Mouse (Mus musculus): Measurements from ENCODE around the gene Ppp4r1. TPM values are rescaled to one million over a fixed set of nuclear protein-coding genes. Genes with fewer than 3 reads are reported as not detected.

Ppp4r1 gene
- total and polyA plus RNA-seq, 2 experiments from 2014 or later: 28.7 to 59.2 TPM

DNA sequence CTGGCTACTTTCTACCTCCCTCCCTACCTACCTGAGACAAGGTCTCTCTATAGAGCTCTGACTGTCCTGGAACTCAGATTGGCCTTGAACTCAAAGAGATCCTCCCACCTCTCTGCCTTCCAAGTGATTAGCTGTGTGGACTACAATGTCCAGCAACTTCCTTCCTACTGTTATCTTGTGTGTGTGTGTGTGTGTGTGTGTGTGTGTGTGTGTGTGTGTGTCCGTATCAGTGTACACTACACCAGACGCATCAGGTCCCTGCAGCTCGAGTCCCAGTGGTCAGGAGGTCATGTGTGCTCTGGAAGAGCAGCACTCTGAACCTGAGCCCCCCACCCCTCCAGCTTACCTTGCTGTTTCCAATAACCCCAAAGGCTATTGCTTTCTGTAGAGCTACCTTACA is 83.8 kb downstream of the Ppp4r1 start:
- WGBS: 75% methylated on average over 3 of the region's 3 CpGs
- ATAC-seq: no peak
- H3K4me2 ChIP-seq (ENCODE audit: low read depth): no peak overlapping the region
- no peak for DNase-seq
- no peaks in the 10 kb centered on the region for H3K27me3 ChIP-seq (ENCODE audit: insufficient read depth, low read length)
- no peak for TF ChIP-seq CTCF (IDR thresholded peaks at IDR 0.05; ENCODE audit: low read depth)
- H3K9me3 ChIP-seq (ENCODE audit: low read length): no peaks in the 10 kb centered on the region
- H3K27ac ChIP-seq (ENCODE audit: low read depth, low read length): no peak overlapping the region
- H3K36me3 ChIP-seq (ENCODE audit: insufficient read depth): peaks cover 15% of the 10 kb centered on the region
- no peak overlapping the region for H3K9ac ChIP-seq
- no peak overlapping the region for H3K4me3 ChIP-seq (ENCODE audit: low read depth, low read length)
- no peaks in the 10 kb centered on the region for H3K4me1 ChIP-seq (ENCODE audit: insufficient read depth)

- Histone ChIP-seq H3K27ac (ENCODE audit: low read depth, low read length) (no peak overlapping the region), H3K4me2 (ENCODE audit: low read depth) (no peak overlapping the region), H3K9me3 (ENCODE audit: low read length) (no peaks in the 10 kb centered on the region), H3K4me1 (ENCODE audit: insufficient read depth) (no peaks in the 10 kb centered on the region; the same call in 1 of the 2 replicates), H3K9ac (no peak overlapping the region), H3K36me3 (ENCODE audit: insufficient read depth) (peaks cover 14% of the 10 kb centered on the region), H3K27me3 (ENCODE audit: insufficient read depth, low read length) (no peaks in the 10 kb centered on the region), H3K4me3 (ENCODE audit: low read depth, low read length) (no peak overlapping the region)
- 86% methylated on average over 5 of the region's 5 CpGs for WGBS
- DNase-seq (no peak), ATAC-seq (no peak)
- no peak for TF ChIP-seq CTCF (IDR thresholded peaks at IDR 0.05; ENCODE audit: low read depth)
These were observed 85.6 kb downstream of the Ppp4r1 start for GRCm38 (mm10) chr17:65867996-65868395.

GRCm38 (mm10) chr17:65869720-65870119 is 87.3 kb downstream of the Ppp4r1 start:
- no peak overlapping the region for H3K4me3 ChIP-seq (ENCODE audit: low read depth, low read length)
- H3K4me1 ChIP-seq (ENCODE audit: insufficient read depth): no peaks in the 10 kb centered on the region; the same call in 1 of the 2 replicates
- WGBS: 92% methylated on average over 10 of the region's 10 CpGs
- TF ChIP-seq CTCF (IDR thresholded peaks at IDR 0.05; ENCODE audit: low read depth): no peak
- H3K27ac ChIP-seq (ENCODE audit: low read depth, low read length): no peak overlapping the region
- no peaks in the 10 kb centered on the region for H3K27me3 ChIP-seq (ENCODE audit: insufficient read depth, low read length)
- no peaks in the 10 kb centered on the region for H3K9me3 ChIP-seq (ENCODE audit: low read length)
- ATAC-seq (no peak), DNase-seq (no peak)
- no peak overlapping the region for H3K4me2 ChIP-seq (ENCODE audit: low read depth)
- no peak overlapping the region for H3K9ac ChIP-seq
- H3K36me3 ChIP-seq (ENCODE audit: insufficient read depth): peaks cover 4% of the 10 kb centered on the region; the same call in 1 of the 2 replicates

DNA sequence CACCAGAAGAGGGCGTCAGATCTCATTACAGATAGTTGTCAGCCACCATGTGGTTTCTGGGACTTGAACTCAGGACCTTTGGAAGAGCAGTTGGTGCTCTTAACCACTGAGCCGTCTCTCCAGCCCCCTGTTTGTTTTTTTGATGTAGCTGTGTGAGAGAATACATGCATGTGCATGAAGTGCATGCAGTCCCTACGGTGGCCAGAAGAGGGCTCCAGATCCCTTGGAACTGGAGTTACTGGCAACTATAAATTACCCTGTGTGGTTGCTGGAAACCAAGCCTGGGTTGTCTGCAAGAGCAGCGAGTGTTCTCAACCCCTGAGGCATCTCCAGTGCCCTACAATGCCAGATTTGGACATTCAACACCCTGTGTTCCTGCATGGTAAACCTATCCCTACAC is 87.8 kb downstream of the Ppp4r1 start:
- no peak overlapping the region for H3K4me2 ChIP-seq (ENCODE audit: low read depth)
- DNase-seq (peak; percentile 65), ATAC-seq (peak; percentile 50; the same call in 1 of the 2 replicates)
- H3K36me3 ChIP-seq (ENCODE audit: insufficient read depth): peaks cover 4% of the 10 kb centered on the region; the same call in 1 of the 2 replicates
- H3K9me3 ChIP-seq (ENCODE audit: low read length): no peaks in the 10 kb centered on the region
- H3K27me3 ChIP-seq (ENCODE audit: insufficient read depth, low read length): no peaks in the 10 kb centered on the region
- no peaks in the 10 kb centered on the region; the same call in 1 of the 2 replicates for H3K4me1 ChIP-seq (ENCODE audit: insufficient read depth)
- H3K9ac ChIP-seq: no peak overlapping the region
- peak; percentile 71 for TF ChIP-seq CTCF (IDR thresholded peaks at IDR 0.05; ENCODE audit: low read depth)
- 36% methylated on average over 4 of the region's 4 CpGs for WGBS
- H3K4me3 ChIP-seq (ENCODE audit: low read depth, low read length): no peak overlapping the region
- no peak overlapping the region for H3K27ac ChIP-seq (ENCODE audit: low read depth, low read length)

- H3K4me2 ChIP-seq (ENCODE audit: low read depth): no peak overlapping the region
- ATAC-seq (no peak), DNase-seq (no peak)
- H3K27ac ChIP-seq (ENCODE audit: low read depth, low read length): no peak overlapping the region
- no peaks in the 10 kb centered on the region; the same call in 1 of the 2 replicates for H3K4me1 ChIP-seq (ENCODE audit: insufficient read depth)
- WGBS: 18% methylated on average over 5 of the region's 5 CpGs
- no peaks in the 10 kb centered on the region for H3K36me3 ChIP-seq (ENCODE audit: insufficient read depth)
- H3K4me3 ChIP-seq (ENCODE audit: low read depth, low read length): no peak overlapping the region
- H3K9me3 ChIP-seq (ENCODE audit: low read length): no peaks in the 10 kb centered on the region
- no peaks in the 10 kb centered on the region for H3K27me3 ChIP-seq (ENCODE audit: insufficient read depth, low read length)
- TF ChIP-seq CTCF (IDR thresholded peaks at IDR 0.05; ENCODE audit: low read depth): no peak
- no peak overlapping the region for H3K9ac ChIP-seq
These were observed 89.3 kb downstream of the Ppp4r1 start for GRCm38 (mm10) chr17:65871641-65872041.

- Histone ChIP-seq H3K36me3 (ENCODE audit: insufficient read depth) (no peaks in the 10 kb centered on the region), H3K27me3 (ENCODE audit: insufficient read depth, low read length) (no peaks in the 10 kb centered on the region), H3K9me3 (ENCODE audit: low read length) (no peaks in the 10 kb centered on the region), H3K27ac (ENCODE audit: low read depth, low read length) (no peak overlapping the region), H3K4me2 (ENCODE audit: low read depth) (no peak overlapping the region), H3K4me3 (ENCODE audit: low read depth, low read length) (no peak overlapping the region), H3K4me1 (ENCODE audit: insufficient read depth) (no peaks in the 10 kb centered on the region; the same call in 1 of the 2 replicates), H3K9ac (no peak overlapping the region)
- ATAC-seq: no peak
- 68% methylated on average over 6 of the region's 6 CpGs for WGBS
- TF ChIP-seq CTCF (IDR thresholded peaks at IDR 0.05; ENCODE audit: low read depth): no peak
- no peak for DNase-seq
These were observed 89.7 kb downstream of the Ppp4r1 start for GRCm38 (mm10) chr17:65872051-65872450.

DNA sequence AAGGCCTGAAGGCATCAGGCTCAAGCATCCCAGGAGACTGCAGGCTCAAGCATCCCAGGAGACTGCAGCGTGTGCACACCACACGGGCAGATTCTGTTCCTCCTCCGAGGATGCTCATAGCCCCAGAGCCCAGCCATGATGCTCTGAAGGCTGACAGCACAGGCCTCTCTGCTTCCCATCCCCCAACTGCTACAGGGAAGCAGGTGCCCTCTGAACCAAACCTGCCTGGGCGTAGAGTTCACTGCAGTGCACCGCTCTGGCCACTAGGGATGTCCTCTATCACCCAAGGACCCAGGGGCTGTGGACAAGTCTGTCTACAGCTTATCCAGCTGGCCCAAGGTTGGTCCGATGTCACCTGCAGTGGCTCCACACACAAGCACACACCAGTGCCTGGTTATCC is 90.3 kb downstream of the Ppp4r1 start:
- WGBS: 40% methylated on average over 6 of the region's 6 CpGs
- no peak overlapping the region for H3K4me3 ChIP-seq (ENCODE audit: low read depth, low read length)
- H3K4me2 ChIP-seq (ENCODE audit: low read depth): no peak overlapping the region
- TF ChIP-seq CTCF (IDR thresholded peaks at IDR 0.05; ENCODE audit: low read depth): peak; percentile 57
- H3K27ac ChIP-seq (ENCODE audit: low read depth, low read length): no peak overlapping the region
- H3K27me3 ChIP-seq (ENCODE audit: insufficient read depth, low read length): no peaks in the 10 kb centered on the region
- DNase-seq (no peak), ATAC-seq (peak; percentile 38; the same call in 1 of the 2 replicates)
- H3K9me3 ChIP-seq (ENCODE audit: low read length): no peaks in the 10 kb centered on the region
- no peak overlapping the region for H3K9ac ChIP-seq
- H3K4me1 ChIP-seq (ENCODE audit: insufficient read depth): no peaks in the 10 kb centered on the region; the same call in 1 of the 2 replicates
- no peaks in the 10 kb centered on the region for H3K36me3 ChIP-seq (ENCODE audit: insufficient read depth)

Measured in forebrain, postnatal 0 days (tissue).